Mouse (Mus musculus) E14TG2a.4 (cell line): Measurements from ENCODE around the gene Gmip.

Experiments used
- CTCF ChIP-seq: conservative IDR thresholded peaks from 2 replicates; pipeline ENCODE4 v1.5.1; 2014; ENCODE audit warnings: low read length
- POU5F1 ChIP-seq: IDR thresholded peaks from 2 replicates; pipeline ENCODE4 v1.6.1; 2014; ENCODE audit warnings: low read length, borderline replicate concordance

GRCm38 (mm10) chr8:69861251-69861650 lies 52.8 kb downstream of the Gmip start:
- TF ChIP-seq CTCF (no peak), POU5F1 (no peak)
